ENCODE assay signal across 25 mouse cellular contexts in genomic region chr12:57890783-57891478, GRCm38 (mm10).
DNase-seq lines count a peak whose midpoint lies in the region; ATAC-seq and TF ChIP-seq lines count a peak whose summit lies in the region.
"Had no signal": no experiment of that assay in that cellular context is flagged by ENCODE, and none has a peak within 500 bp of the region (broad histone marks: within the 10 kb centered on the region; RNA-seq: fewer than 3 reads in every experiment).

No protein-coding gene starts in this region.

- no peak for ATAC-seq in liver, embryonic 12.5 days
- ATAC-seq in stomach, embryonic 16.5 days (ENCODE audit: insufficient read depth, low FRiP score): peak; percentile 89
- ATAC-seq: activated CD4-positive, CD25-positive, alpha-beta regulatory T cell, adult 4 months; forebrain, embryonic 14.5 days; forebrain, postnatal 0 days had no signal

- WGBS in liver, adult 2 months: 57% methylated on average over 4 of the region's 4 CpGs
- WGBS in liver, embryonic 12.5 days (ENCODE audit: insufficient replicate concordance): 60% methylated on average over 4 of the region's 4 CpGs
- 35% methylated on average over 4 of the region's 4 CpGs for WGBS in large intestine, adult 2 months
- whole genome bisulfite sequencing in stomach, embryonic 16.5 days: 59% methylated on average over 4 of the region's 4 CpGs

- H3K36me3 ChIP-seq in liver, adult 2 months (ENCODE audit: control insufficient read depth, insufficient read depth, low read length): no peaks in the 10 kb centered on the region
- no peaks in the 10 kb centered on the region for H3K36me3 ChIP-seq in liver, embryonic 12.5 days
- no peaks in the 10 kb centered on the region for H3K36me3 ChIP-seq in stomach, embryonic 16.5 days (ENCODE audit: control insufficient read depth, insufficient read depth, low read length)
- H3K36me3 ChIP-seq: embryonic facial prominence, embryonic 12.5 days; embryonic facial prominence, embryonic 15.5 days; heart, embryonic 12.5 days; heart, embryonic 15.5 days had no signal

- H3K27ac ChIP-seq in liver, adult 2 months (replicated peaks; ENCODE audit: insufficient read depth, low read depth, low read length): no peak overlapping the region
- H3K27ac ChIP-seq in liver, embryonic 12.5 days: no peak overlapping the region
- peak overlapping the region; percentile 50; the same call in 1 of the 2 replicates for H3K27ac ChIP-seq in stomach, embryonic 16.5 days (ENCODE audit: low read length)
- H3K27ac ChIP-seq: embryonic facial prominence, embryonic 12.5 days; embryonic facial prominence, embryonic 15.5 days; gastrocnemius, adult 2 months; heart, embryonic 15.5 days; hindbrain, embryonic 14.5 days had no signal

- no peaks in the 10 kb centered on the region for H3K79me2 ChIP-seq in liver, adult 2 months (ENCODE audit: control insufficient read depth, insufficient read depth, low read length)

- no peak overlapping the region for H3K9ac ChIP-seq in liver, adult 2 months (ENCODE audit: low read depth, low read length)
- H3K9ac ChIP-seq in liver, embryonic 12.5 days: no peak overlapping the region
- no peak overlapping the region for H3K9ac ChIP-seq in stomach, embryonic 16.5 days (ENCODE audit: low read length)
- H3K9ac ChIP-seq: embryonic facial prominence, embryonic 12.5 days; embryonic facial prominence, embryonic 15.5 days; forebrain, postnatal 0 days; heart, embryonic 12.5 days; heart, embryonic 15.5 days; hindbrain, embryonic 14.5 days had no signal

- no peak overlapping the region for H3K4me2 ChIP-seq in liver, embryonic 12.5 days
- H3K4me2 ChIP-seq in stomach, embryonic 16.5 days (ENCODE audit: low read depth, low read length): no peak overlapping the region
- H3K4me2 ChIP-seq: embryonic facial prominence, embryonic 12.5 days; embryonic facial prominence, embryonic 15.5 days; heart, embryonic 12.5 days; heart, embryonic 15.5 days; hindbrain, embryonic 14.5 days had no signal

- TF ChIP-seq CTCF in liver, adult 2 months (IDR thresholded peaks at IDR 0.05; ENCODE audit: low read depth, low read length): no peak

- DNase-seq in liver, adult 2 months (ENCODE audit: extremely low read depth, low read depth, low spot score): peak; percentile 51
- peak; percentile 67 for DNase-seq in large intestine, adult 2 months (ENCODE audit: low read depth, low spot score)
- no peak for DNase-seq in lung, postnatal 25 days (ENCODE audit: low spot score)
- DNase-seq in lung, adult 18-20 months: no peak
- DNase-seq in layer of hippocampus, postnatal 14 days (ENCODE audit: low spot score in 2 of 2): no peak
- DNase-seq: adrenal gland, adult 8-10 months; adrenal gland, postnatal 36 days; cerebellum, adult 18-20 months; cerebellum, adult 9-11 months; cerebellum, postnatal 25 days; forebrain, postnatal 0 days; gastrocnemius, adult 2 months; gastrocnemius, postnatal 14 days; heart, adult 18-20 months; heart, postnatal 14 days; heart, postnatal 4 days had no signal

- peaks cover 1% of the 10 kb centered on the region; the same call in 1 of the 2 replicates for H3K4me1 ChIP-seq in liver, adult 2 months (ENCODE audit: control insufficient read depth, insufficient read depth, low read length)
- no peaks in the 10 kb centered on the region for H3K4me1 ChIP-seq in liver, embryonic 12.5 days
- no peaks in the 10 kb centered on the region for H3K4me1 ChIP-seq in stomach, embryonic 16.5 days (ENCODE audit: control insufficient read depth, insufficient read depth, low read length)
- H3K4me1 ChIP-seq: embryonic facial prominence, embryonic 12.5 days; embryonic facial prominence, embryonic 15.5 days; heart, embryonic 12.5 days; heart, embryonic 15.5 days had no signal

- no peak for TF ChIP-seq POLR2A in liver, adult 2 months (IDR thresholded peaks at IDR 0.05; ENCODE audit: extremely low read depth, insufficient read depth, low read length)

- H3K27me3 ChIP-seq in liver, adult 2 months (ENCODE audit: control insufficient read depth, insufficient read depth, low read length): no peaks in the 10 kb centered on the region
- H3K27me3 ChIP-seq in liver, embryonic 12.5 days (replicated peaks): no peaks in the 10 kb centered on the region
- no peaks in the 10 kb centered on the region for H3K27me3 ChIP-seq in stomach, embryonic 16.5 days (ENCODE audit: control insufficient read depth, insufficient read depth, low read length)
- H3K27me3 ChIP-seq: embryonic facial prominence, embryonic 12.5 days; embryonic facial prominence, embryonic 15.5 days; heart, embryonic 12.5 days; heart, embryonic 15.5 days had no signal

- H3K4me3 ChIP-seq in liver, adult 2 months (ENCODE audit: insufficient read depth, low read depth, low read length): no peak overlapping the region
- no peak overlapping the region for H3K4me3 ChIP-seq in liver, embryonic 12.5 days
- H3K4me3 ChIP-seq in stomach, embryonic 16.5 days (replicated peaks; ENCODE audit: low read length): no peak overlapping the region
- H3K4me3 ChIP-seq: embryonic facial prominence, embryonic 12.5 days; embryonic facial prominence, embryonic 15.5 days; gastrocnemius, adult 2 months; heart, embryonic 12.5 days; heart, embryonic 15.5 days had no signal

- H3K9me3 ChIP-seq in liver, embryonic 12.5 days (replicated peaks): no peaks in the 10 kb centered on the region
- H3K9me3 ChIP-seq in stomach, embryonic 16.5 days (replicated peaks; ENCODE audit: control insufficient read depth, low read length): no peaks in the 10 kb centered on the region
- H3K9me3 ChIP-seq: embryonic facial prominence, embryonic 12.5 days; embryonic facial prominence, embryonic 15.5 days; heart, embryonic 12.5 days; heart, embryonic 15.5 days had no signal

Comparison
In these comparisons a context has a peak if more than half of its experiments do, and no peak if none do; other contexts are left out.
1. DNase-seq: peak in liver, adult 2 months (single experiment) and large intestine, adult 2 months (single experiment); none in lung, postnatal 25 days (single experiment), lung, adult 18-20 months (0 of 2) and layer of hippocampus, postnatal 14 days (0 of 2).